Mouse (Mus musculus) spleen, adult 2 months (tissue): Measurements from ENCODE around the gene Cacna1i.

ENCODE experiments used
- CTCF ChIP-seq: fragments of 200-500 bp; IDR thresholded peaks from 2 replicates; pipeline ENCODE4 v1.5.1; 2011; ENCODE audit warnings: mild to moderate bottlenecking, inconsistent platforms; ENCODE audit not compliant: insufficient read depth, insufficient read length, insufficient replicate concordance; ENCODE audit errors: extremely low read depth
- POLR2A ChIP-seq: fragments of 200-500 bp; IDR thresholded peaks from 2 replicates; pipeline ENCODE4 v1.6.1; 2011; ENCODE audit warnings: low read depth, low read length, inconsistent platforms

DNA sequence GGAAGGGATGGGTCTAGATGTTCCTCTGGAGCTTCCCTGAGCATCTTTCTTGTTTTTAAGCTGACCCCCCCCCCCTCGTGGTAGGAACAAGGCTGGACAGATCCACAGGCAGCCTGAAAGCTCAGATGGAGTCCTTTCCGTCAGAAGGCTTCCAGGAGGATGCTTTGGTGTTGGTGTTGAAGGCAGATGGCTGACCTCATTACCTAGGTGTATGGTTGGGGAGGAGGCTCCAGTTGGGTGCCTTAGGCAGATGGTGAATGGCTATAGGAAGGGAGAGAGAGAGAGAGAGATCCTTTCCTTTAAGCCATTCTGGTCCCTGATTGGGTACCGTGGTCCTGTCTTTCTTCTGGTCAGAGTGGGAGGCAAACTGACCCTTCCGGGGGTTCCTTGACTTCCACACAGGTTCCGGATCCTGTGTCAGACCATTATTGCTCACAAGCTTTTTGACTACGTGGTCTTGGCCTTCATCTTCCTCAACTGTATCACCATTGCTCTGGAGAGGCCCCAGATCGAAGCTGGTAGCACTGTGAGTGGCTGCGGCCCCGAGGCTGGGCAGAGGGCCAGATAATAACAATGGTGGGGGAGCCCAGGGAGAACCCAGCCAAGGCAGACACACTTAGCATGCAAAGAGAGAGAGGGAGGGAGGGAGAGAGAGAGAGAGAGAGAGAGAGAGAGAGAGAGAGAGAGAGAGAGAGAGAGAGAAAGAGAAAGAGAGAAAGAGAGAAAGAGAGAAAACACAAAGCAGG is 86.4 kb downstream of the Cacna1i start:
- TF ChIP-seq CTCF (no peak), POLR2A (no peak)
